Mouse (Mus musculus): ENCODE data around the gene Wfikkn1. TPM values are rescaled to one million over a fixed set of nuclear protein-coding genes. Genes with fewer than 3 reads are reported as not detected.

The Wfikkn1 gene
- total RNA-seq, 2 experiments from 2014 or later: 1.8 to 2.3 TPM

DNA sequence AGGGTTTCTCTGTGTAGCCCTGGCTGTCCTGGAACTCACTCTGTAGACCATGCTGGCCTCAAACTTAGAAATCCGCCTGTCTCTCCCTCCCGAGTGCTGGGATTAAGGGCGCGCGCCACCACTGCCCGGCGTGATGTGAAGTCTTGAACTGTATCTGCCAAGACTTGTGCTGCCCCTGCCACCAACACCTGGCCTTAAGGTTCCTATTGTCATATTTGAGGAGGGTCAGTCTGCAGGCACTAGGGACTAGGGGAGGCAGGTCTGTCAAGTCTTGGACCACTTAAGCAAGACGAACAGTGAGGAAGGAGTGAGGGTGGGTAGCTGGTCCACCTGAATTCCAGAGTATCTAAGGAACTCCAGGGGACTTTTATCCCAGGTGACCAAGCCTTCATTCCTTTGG lies 11.2 kb downstream of the Wfikkn1 start:
- no peak for DNase-seq (ENCODE audit: low spot score in 2 of 2)

DNA sequence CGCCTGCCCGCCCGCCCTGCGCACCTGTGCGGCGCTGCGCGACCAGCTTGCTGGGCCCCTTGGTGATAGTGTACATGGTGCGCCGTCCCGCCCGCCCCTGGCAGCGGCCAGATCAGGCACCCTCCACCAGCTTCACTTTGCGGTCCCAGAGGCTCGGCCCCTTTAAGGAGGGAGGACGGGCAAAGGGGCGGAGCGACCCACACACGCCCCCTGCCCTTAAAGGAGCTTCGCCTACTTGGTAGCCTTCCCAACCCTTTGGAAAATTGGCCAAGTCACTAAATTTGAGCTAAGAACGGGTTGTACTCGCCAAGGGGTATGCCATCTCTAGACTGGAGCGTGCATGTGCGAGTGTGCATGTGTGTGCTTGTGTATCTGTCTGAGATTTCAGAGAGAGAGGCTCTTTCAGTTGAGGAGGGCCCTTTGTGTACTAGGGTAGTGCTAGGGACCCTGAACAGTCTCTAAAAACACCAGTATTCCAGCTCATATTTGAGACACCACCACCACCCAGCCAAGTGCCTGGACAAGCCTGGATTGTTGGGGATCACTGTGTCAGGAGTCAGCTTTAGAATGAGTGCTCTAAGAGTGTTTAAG lies 12.0 kb downstream of the Wfikkn1 start, which contains the start of gene Mcrip2:
Mcrip2 (minus strand) TSS at position 164 of the 591 bp plus-strand sequence.
- DNase-seq (ENCODE audit: low spot score in 2 of 2): peak; percentile 78 to 87

DNA sequence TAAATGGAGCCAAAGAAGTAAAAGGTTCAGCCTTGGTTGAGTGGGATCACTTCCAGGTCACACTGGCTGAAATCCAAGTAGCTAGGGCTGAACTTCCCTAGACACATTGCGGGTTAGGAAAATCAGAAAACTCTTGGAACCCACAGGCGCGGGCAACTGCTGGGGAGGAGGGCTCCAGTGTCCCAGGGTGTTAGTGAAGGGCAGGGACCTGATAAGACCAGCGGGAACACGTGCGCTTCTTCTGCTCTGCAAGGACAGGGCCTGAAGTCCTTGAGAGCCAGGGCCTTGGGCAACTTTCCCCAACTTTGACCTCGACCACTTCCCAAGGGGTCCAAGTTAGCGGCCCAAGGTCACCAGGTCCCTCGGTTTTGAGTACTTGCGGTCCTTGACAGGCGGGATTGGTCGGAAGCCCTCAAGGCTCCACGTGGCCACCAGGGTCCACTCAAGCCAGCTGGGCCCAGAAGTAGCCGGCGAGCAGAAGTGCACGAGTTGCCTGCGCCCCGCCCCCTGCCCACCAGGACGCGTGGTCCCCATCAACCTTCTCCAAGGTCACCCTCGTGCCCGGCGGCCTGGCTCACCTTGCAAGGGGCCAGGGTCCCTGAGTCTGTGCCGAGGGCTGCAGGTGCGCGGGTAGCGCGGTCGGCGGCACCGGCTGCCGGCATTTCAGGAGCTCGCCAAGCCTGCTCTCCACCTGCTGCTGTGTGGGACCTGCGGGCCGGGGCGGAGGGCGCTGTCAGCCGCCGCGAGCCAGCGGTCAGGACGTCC lies 12.6 kb downstream of the Wfikkn1 start:
- DNase-seq (ENCODE audit: low spot score in 2 of 2): peak in 1 of 2 experiments; percentile 28

DNA sequence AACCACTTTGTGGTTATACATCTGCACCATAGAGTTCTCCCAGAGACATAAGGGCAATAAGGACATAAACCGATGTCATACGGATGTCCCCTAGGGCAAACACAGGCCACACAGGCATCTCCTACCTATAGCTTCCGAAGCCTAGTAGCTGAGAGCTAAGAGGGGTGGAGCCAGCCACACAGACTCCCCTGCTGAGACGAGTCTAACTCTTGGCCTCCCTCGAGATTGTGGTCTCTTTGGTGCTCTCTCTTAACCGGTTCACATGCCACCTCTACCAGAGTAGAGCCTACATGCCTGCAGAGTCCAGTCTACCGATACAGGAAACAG lies 13.2 kb downstream of the Wfikkn1 start:
- DNase-seq (ENCODE audit: low spot score in 2 of 2): no peak

DNA sequence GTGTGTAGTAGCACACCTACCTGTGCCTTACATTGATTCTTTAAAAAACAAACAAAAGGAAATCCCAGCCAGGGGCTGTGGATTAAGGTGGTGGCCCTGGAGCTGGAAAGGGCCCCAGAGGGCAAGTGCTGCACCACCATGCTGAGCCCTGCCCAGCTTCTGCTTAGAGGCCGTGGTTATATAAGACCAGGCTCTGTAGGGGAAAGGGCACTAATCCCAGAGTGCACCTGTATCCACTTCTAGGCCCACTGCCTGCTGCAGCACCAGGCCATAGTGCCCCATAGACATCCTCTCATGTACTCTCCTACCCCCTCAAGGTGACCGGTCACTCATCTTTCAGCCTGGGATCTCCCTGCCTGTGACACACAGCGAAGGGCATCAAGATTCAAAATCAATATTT lies 14.5 kb downstream of the Wfikkn1 start:
- DNase-seq (ENCODE audit: low spot score in 2 of 2): no peak

DNA sequence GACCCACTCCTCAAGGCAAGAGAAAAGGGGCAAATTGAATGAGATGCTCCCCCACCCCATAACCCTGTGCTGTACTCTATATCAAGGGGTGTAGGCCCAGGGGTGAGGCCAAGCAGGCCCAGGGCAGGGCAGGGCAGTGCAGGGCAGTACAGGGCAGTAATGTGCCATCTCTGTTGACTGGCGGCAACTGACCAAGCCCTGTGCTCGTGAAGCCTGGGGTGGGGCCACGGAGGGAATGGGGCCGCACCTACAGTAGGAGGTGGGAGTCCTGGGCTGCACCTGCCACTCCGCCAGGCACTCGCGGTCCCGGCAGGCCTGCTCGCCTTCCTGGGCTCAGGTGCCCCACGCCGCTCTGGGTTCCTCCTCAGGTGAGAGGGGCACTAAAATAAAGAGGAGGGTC lies 15.4 kb downstream of the Wfikkn1 start:
- no peak for DNase-seq (ENCODE audit: low spot score in 2 of 2)

DNA sequence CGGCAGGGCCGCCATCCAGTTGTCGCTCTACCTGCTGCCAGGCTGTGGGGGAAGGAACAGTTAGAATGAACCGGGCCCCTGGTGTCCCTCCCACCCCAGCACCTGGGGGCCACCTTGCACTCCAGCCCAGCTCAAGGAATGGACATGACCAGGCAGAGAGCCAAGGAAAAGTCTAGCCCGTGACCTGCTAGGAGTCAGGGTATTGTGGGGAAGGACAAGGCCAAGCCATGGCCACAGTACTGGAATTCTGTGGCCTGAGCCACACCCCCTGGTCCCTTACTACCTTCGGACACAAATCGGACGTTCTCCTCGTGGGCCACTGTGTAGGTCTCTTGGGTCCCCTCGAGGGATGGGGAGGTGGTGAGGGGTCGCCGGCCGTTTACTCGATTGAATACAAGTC lies 16.3 kb downstream of the Wfikkn1 start:
- no peak for DNase-seq (ENCODE audit: low spot score in 2 of 2)

DNA sequence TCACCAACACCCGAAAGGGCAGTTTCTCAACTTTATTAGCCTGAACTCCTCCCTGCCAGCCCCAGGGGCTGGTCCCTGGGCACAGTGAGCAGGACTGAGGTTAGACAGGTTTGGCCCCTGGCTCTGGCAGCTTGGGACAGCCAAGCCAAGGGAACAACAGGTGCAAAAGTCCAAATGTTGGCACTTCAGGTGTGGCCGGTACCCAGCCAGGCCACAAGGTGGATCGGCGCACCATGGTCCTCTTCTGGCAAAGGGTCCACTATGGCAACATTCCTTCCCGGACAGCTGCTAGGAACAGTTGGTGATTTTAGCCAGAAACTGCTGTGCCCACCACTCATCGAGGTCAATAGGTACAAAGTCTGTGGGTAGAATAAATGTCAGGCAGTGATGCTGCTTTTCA lies 17.0 kb downstream of the Wfikkn1 start:
- no peak for DNase-seq (ENCODE audit: low spot score in 2 of 2)

DNA sequence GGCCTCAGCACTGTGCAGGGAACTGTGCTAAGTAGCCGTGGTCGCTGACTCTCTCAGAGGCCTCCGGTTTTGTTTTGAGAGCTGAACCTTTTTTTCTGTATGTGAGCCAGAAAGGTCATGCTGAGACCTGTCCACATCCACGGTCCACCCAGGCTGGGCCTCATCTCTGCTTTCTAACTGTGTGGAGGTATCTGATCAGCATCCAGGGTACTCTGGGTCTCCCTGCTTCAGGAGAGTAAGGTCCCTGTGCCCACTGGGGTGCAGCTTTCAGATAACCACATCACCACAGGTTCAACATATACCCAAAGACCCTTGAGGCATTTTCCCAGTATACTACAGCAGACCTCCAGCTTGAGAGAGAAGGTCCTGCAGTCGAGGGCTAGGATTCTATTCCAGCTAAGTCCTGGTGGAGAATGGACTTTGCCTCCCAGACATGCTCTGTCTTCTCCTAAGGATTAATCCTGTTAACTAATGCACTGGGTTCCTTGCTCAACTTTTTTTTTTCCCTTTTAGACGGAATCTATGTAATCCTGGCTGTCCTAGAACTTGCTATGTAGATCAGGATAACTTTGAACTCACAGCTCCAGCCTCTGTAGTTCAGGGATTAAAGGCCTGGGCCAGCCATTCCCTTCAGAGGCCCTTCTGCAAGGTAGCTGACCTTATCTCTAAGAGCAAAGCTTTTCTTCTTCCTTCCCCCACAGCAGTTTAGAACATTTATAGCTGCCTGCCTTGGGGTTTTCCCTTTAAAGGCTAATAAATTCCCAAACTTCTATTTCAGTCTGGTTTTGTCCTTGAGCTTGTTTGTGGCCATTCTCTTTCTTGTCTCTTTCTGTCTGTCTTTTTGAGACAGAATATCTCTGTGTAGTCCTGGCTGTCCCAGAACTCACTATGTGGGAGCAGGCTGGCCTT lies 18.7 kb downstream of the Wfikkn1 start:
- no peak for DNase-seq (ENCODE audit: low spot score in 2 of 2)

DNA sequence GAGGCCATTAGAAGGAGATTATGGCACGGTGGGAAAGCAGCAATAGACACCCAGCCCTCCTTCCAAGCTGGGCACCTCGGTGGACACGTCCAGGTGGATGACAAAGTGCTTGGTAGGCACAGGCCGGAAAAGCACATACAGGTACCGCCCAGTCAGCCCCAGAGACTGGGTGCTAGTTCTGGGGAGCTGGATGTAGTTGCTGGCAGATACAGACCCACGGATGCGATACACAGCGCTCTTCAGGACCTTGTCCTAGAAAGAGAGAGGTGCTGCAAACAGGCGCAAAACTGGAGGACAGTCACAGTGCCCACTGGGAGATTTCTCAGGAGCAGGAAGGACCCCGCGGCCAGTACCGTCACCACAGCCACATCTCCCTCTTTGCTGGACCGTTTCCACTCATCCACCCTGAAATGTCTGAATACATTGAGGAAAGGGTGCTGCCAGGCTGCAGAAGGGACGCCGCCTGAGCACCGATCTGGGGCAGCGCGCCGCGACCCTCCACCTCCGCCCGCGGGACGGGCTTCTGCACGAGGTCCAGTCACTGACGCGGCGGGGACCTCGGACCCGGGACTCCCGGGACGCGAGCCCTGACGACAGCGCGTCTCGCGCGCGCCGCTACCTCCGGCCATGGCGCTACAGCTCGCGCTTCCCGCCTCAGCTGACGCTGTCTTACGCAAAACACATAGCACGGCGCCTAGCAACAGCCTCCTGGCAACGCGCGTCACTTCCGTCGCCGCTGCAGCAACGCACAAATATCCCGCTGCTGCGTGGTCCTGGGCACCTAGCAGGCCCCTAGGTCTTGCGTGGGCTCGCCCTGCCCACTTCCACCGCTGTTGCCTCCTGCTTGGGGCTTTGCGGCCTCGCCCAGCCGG lies 19.6 kb downstream of the Wfikkn1 start, which contains the start of gene Wdr90:
Wdr90 (minus strand) TSS at position 670 of the 872 bp plus-strand sequence.
- DNase-seq (ENCODE audit: low spot score in 2 of 2): peak; percentile 88 to 94

DNA sequence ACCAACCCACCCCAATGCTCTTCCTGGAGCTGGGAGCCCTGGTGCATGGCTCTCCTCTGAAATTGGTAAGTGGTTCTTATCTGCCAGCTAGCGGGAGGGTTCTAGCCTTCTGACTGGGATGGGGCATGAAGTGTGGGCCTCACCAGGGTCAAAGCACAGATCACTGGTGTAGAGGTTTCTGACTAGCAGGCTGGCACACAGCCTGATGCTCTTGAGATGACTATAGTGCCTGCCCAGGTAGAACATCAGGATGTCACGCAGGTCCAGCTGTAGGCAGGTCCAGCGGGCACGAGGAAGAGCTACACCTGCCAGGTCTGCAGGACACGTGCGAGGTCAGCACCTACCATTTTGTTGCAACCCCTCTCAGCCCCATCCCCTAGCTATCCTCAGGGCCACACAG lies 20.4 kb downstream of the Wfikkn1 start:
- DNase-seq (ENCODE audit: low spot score in 2 of 2): no peak

DNA sequence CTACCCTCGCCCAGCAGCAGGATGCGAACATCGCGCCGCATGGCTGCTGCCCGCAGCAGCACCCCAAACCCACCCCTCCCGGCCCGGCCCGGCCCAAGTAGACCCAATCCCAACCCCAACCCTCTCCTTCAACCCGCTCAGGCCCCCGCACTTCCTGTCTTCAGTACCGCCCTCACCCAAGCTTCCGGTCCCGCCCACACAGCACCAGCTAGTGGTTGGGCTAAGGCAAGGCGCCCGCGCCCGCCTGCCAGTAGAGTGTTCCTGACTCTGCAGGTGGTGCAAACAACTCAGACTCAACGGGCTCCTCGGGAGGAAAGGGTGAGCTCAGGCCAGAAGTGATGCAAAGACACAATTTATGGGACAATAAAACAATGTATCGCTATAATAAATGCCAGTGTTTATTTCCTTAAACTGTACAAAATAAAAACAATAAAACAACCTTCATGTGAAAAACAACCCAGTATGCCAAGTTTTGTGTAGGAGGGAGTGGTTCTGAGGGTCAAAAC lies 36.2 kb downstream of the Wfikkn1 start, which contains the start of gene Rhot2:
Rhot2 (minus strand) TSS at position 456 of the 506 bp plus-strand sequence.
- peak; percentile 89 to 95 for DNase-seq (ENCODE audit: low spot score in 2 of 2)

DNA sequence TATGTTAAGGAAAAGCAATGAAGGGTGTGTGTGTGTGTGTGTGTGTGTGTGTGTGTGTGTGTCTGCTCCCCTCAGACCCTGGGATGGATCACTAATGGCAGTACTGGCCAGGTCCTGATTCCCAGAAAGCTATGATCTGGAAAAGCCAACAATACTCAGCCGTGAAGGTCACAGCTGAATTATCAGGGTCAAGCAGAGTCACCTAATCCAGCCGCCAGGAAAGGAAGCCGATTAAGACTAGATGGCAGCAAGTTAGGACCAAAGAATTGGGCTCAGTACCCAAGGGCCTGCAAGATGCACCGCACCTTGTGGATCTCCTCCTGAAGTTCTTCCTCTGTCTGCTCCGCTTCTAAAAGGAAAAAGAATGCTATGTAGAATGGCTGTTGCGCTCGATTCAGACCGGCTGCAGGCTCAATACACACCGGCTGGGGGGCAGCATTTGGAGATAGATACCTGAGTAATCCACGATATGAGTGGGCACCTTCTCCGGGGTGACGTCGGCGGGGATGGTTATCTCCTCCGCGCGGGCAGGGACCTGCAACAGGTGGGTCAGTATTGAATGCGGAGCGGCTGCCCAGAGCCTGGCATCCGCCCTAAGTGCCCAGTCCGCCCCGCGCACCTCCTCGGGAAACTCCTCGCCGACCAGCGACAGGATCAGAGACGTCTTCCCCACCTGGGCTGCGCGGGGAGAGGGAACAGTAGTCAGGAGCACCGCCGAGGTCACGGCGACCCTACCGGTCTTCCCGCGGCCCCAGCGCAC lies 36.8 kb downstream of the Wfikkn1 start:
- DNase-seq (ENCODE audit: low spot score in 2 of 2): no peak

DNA sequence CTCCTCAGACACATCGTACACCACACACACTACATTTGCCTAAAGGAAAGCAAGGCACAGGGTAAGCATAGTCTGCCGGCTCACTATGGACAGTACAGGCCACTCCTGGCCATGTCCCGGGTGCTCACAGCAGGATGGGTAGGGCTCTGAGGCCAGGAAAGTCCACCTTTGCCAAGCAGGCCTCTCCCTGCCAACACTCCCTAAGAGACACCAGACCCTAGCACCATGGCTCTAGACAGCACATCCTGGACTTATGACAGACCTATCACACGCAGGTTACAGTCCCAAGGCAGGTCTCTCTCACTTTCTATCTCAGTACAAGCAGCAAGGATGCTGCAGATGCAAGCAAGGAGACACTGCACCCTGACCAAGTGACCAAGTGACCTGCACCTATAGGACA lies 37.5 kb downstream of the Wfikkn1 start:
- DNase-seq (ENCODE audit: low spot score in 2 of 2): no peak

DNA sequence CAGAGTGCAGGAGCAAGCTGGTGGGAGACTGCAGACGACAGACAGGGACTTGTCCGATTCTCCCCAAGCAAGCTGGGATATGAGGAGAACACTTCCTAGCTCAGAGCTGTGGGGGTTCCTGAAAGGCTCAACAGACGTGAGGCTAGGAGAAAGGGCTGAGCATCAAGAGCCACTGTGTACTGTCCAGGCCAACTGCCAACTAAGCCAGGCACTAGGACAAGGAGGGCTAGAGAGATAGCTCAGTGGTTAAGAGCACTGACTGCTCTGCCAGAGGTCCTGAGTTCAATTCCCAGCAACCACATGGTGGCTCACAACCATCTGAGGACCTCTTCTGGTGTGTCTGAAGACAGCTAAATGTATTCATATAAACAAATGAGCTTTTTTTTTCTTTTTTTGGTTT lies 38.1 kb downstream of the Wfikkn1 start:
- no peak for DNase-seq (ENCODE audit: low spot score in 2 of 2)

DNA sequence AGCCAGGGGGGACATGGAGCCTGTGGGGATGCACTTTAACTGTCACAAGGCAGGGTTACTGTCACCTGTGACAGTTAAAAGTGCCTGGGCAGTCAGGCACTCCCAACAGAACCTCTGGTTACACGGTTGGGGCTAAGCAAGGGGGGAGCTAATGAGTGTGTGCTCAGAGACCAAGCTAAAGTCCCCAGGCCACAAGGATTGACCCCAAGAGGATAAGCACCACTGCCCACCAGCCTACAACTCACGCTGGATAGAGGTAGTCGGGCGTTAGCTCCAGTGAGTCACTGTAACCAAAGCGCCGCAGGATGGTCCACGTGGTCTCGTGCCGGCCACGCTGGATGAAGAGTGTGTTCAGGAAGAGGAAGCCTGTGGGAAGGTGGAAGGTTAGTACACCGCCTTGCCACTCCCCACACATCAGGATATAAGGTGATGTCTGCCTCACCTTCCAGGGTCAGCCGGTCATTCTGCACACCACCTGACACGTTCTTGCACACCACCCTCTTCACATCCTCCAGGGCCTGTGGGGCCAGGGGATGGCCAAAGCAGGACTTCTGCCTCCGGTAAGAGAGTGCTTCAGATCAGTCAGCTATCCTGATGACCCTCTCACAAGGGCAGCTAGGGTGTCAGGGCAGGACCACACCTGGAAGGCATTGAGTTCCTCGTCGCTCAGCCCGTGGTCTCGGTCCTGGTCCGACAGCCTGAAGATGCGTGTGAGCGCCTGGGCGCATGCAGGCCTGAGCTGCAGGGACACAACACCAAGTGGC lies 39.4 kb downstream of the Wfikkn1 start, which contains the start of gene Gm20683:
Gm20683 (minus strand) TSS at position 647 of the 764 bp plus-strand sequence.
- DNase-seq (ENCODE audit: low spot score in 2 of 2): no peak

DNA sequence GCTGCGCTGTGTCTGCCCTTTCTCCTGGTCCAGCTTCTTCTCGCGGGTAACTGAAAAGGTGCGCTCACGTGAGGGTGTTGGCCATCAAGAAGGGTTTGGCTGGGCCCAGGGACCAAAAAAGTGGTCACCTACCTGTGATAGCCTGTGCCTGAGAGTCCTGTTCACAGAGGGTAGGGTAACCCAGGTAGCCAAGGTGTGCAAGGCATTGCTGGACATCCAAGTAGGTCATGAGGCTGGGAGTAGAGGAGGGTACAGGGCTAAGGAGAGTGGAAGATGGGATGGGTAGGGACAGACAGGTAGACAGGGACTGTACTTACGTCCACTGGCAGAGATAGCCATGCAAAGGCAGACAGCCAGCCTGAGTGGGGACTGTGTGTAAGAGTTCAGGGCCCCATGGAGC lies 40.1 kb downstream of the Wfikkn1 start:
- no peak for DNase-seq (ENCODE audit: low spot score in 2 of 2)

DNA sequence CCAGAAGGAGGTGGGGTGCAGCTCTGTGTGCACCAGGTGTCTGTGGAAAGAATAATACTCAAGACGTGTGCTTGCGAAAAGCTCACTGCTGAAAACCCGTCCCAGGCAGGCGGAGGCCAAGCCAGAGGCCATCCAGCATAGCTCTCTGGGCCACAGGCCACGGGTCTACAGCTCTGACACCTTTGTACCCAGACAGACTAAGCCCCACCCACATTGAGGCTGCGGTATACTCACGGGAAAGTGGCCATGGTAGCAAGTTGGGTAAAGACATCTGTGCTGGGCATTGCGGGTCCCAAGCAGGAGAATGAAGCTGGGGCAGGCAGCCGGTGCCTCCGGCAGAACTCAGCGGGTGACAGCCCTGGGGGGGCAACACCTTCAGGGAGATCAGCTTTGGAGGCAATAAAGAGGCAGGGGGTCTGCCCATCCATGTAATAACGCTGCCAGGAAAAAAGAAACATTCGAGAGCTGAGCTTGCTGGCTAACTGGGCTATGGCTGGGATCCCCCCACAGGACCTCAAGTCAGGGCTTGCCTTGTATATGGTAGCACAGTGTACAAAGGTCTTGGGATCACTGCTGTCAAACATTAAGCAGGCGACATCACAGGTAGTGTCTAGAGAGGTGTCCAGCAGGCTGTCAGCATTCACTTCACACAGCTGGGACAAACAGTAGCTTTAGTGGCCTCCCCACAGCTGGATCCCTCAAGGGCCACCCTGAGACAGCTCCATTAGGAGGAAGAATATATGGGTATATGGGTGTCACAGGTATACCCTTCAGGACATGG lies 41.0 kb downstream of the Wfikkn1 start:
- DNase-seq (ENCODE audit: low spot score in 2 of 2): no peak

All from layer of hippocampus, postnatal 14 days (tissue).